Mouse (Mus musculus): Measurements from ENCODE around the gene Rassf10. TPM values are rescaled to one million over a fixed set of nuclear protein-coding genes. Genes with fewer than 3 reads are reported as not detected.
A peak's percentile ranks its signal among the peaks of the same experiment; 100 is the strongest.

Gene Rassf10
- polyA plus RNA-seq (2016; fragmentation: Nextera tagmentation; extraction: Ambion mirVana), result 3.5 and 3.7 TPM in 2 replicates

DNA sequence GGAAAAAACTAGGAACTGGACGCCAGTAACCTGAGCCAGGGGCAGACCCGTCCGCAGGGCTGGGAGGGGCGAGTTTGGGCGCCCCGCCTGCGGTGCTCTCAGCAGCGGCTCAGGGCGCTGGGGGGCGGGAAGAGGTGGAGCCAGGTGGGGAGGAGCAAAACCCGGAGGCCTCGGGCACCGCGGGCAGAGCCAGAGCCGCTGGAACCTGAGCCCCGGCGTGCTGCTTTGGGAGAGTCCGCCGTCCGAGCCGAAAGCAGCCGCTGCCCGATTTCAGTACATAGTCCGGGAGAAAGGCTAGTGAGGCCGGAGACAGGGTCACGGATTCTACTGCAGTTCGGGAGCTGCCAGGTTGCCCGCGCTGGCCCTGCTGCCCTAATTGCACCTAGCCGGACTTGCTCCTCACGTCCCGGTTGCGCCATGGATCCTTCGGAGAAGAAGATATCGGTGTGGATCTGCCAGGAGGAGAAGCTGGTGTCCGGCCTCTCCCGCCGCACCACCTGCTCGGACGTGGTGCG is at the start of gene Rassf10:
TSS of gene Rassf10 (plus strand) at position 186 of the 515 bp plus-strand sequence.
- Histone ChIP-seq H3K27me3 (peaks cover 37% of the 10 kb centered on the region), H3K27ac (no peak within 1 kb of the TSS)
- peak; percentile 82; the same call in 1 of the 2 replicates for ATAC-seq (ENCODE audit: insufficient number of reproducible peaks, insufficient read depth, low FRiP score, low TSS enrichment)

DNA sequence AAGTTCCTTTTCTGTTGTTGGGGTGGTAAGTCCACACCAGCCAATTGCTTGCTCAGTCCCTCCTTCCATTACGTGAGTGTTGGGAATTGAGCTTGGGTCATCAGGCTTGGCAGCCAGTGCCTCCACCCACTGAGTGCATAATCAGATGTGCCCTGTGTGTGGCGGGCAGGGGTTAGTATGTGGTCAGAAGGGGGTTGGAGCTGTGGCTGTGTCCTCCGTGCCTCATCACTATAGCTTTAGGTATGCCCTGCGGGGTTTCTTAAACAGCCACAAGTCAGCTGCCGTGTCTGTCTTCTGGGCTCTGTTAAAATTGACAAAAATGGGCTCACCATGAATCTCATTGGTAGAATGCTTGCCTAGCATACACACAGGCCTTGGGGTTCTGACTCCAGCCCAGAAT is 46.9 kb upstream of the Rassf10 start:
- Histone ChIP-seq H3K4me2 (replicated peaks) (no peak overlapping the region), H3K9me3 (no peaks in the 10 kb centered on the region), H3K27ac (no peak overlapping the region), H3K4me3 (no peak overlapping the region), H3K27me3 (no peaks in the 10 kb centered on the region), H3K36me3 (peaks cover 13% of the 10 kb centered on the region; the same call in 1 of the 2 replicates), H3K9ac (no peak overlapping the region), H3K4me1 (no peaks in the 10 kb centered on the region)
- no peak for ATAC-seq (ENCODE audit: insufficient number of reproducible peaks, insufficient read depth, low FRiP score, low TSS enrichment)
- WGBS, result 74% methylated on average over 5 of the region's 5 CpGs

More for the DNA sequence above, at the start of gene Rassf10:
- Histone ChIP-seq H3K4me1 (peaks cover 24% of the 10 kb centered on the region), H3K9ac (peak within 1 kb of the TSS; percentile 49), H3K9me3 (no peaks in the 10 kb centered on the region), H3K36me3 (no peaks in the 10 kb centered on the region), H3K4me3 (peak within 1 kb of the TSS; percentile 46), H3K4me2 (replicated peaks) (peak within 1 kb of the TSS; percentile 81)
- under 1% methylated on average over 38 of the region's 41 CpGs for WGBS

- no peak overlapping the region for H3K4me2 ChIP-seq (replicated peaks)
- no peaks in the 10 kb centered on the region for H3K4me1 ChIP-seq
- H3K27me3 ChIP-seq, result no peaks in the 10 kb centered on the region
- no peak overlapping the region for H3K27ac ChIP-seq
- WGBS, result 64% methylated on average over 2 of the region's 2 CpGs
- no peaks in the 10 kb centered on the region for H3K9me3 ChIP-seq
- H3K36me3 ChIP-seq, result peaks cover 10% of the 10 kb centered on the region; the same call in 1 of the 2 replicates
- no peak overlapping the region for H3K9ac ChIP-seq
- ATAC-seq (ENCODE audit: insufficient number of reproducible peaks, insufficient read depth, low FRiP score, low TSS enrichment), result no peak
- H3K4me3 ChIP-seq, result no peak overlapping the region
Measured at GRCm38 (mm10) chr7:112907468-112907867, 46.3 kb upstream of the Rassf10 start.

DNA sequence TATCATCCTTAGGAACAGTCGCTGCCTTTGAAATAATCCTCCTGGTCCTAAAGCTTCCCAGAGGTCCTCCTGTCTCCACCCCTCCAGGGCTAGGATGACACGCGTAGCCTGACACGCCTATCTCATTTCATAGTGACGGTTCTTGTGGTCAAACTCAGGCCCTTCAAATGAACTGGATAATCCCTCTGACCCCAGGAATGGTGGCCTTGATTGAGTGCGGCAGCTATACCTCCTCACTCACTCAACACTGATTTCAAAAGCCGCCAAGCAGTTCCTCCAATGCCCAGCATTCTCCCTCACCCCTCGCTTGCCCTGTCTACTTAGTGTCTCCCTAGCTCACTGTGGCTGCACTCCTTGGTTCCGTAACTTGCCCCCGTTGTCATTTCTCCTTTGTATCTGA is 44.6 kb upstream of the Rassf10 start:
- WGBS, result 82% methylated on average over 10 of the region's 10 CpGs
- H3K9me3 ChIP-seq, result no peaks in the 10 kb centered on the region
- no peak overlapping the region for H3K4me3 ChIP-seq
- no peaks in the 10 kb centered on the region for H3K36me3 ChIP-seq
- no peak for ATAC-seq (ENCODE audit: insufficient number of reproducible peaks, insufficient read depth, low FRiP score, low TSS enrichment)
- no peaks in the 10 kb centered on the region for H3K27me3 ChIP-seq
- H3K4me1 ChIP-seq, result no peaks in the 10 kb centered on the region
- no peak overlapping the region for H3K4me2 ChIP-seq (replicated peaks)
- no peak overlapping the region for H3K27ac ChIP-seq
- H3K9ac ChIP-seq, result no peak overlapping the region

DNA sequence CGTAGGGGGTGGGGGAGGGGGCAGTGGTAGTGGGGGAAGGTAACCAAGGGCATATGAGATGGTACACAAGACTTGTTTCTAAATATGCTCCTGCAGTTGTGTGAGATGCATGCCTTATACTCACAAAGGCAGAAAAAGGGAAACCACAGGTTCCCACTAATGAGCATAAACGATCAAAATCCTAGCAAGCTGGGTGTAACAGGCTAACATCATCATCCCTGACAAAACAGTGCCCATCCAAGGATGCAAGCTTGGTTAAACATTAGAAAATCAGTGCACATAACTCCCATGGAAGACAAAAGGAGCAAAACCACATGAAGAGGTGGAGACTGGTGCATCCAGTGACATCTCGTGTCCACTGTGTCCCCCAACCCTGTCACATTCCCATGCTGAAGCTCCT is 40.8 kb upstream of the Rassf10 start:
- Histone ChIP-seq H3K9me3 (no peaks in the 10 kb centered on the region), H3K4me1 (peaks cover 11% of the 10 kb centered on the region; the same call in 1 of the 2 replicates), H3K9ac (no peak overlapping the region), H3K27me3 (0 out of 2 replicates have a peak, but pooled peaks cover 4% of the 10 kb centered on the region), H3K4me3 (no peak overlapping the region), H3K27ac (no peak overlapping the region), H3K36me3 (no peaks in the 10 kb centered on the region), H3K4me2 (replicated peaks) (no peak overlapping the region)
- no peak for ATAC-seq (ENCODE audit: insufficient number of reproducible peaks, insufficient read depth, low FRiP score, low TSS enrichment)
- WGBS, result 86% methylated on average over 3 of the region's 3 CpGs

DNA sequence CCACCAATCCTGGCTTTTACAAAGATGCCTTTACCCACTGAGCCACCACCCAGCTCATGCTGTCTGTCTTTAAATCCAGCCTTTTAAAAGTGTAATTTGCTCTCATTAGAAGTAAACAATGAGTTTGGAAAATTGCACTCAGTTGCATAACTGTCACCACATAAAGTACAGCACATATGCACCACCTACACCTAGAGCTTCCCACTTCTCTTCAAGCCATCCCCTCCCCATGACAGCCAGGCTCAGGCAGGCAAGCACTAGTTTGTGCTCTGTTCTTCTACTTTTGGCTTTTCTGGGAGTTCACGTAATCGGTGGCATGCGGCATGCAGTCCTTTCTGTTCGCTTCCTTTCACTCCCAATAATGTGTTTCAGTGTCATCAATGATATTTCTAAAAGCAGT is 38.2 kb upstream of the Rassf10 start:
- WGBS, result 90% methylated on average over 4 of the region's 4 CpGs
- Histone ChIP-seq H3K9ac (no peak overlapping the region), H3K36me3 (no peaks in the 10 kb centered on the region), H3K9me3 (no peaks in the 10 kb centered on the region), H3K4me2 (replicated peaks) (no peak overlapping the region), H3K4me1 (peaks cover 17% of the 10 kb centered on the region), H3K27ac (no peak overlapping the region), H3K4me3 (no peak overlapping the region), H3K27me3 (0 out of 2 replicates have a peak, but pooled peaks cover 4% of the 10 kb centered on the region)
- ATAC-seq (ENCODE audit: insufficient number of reproducible peaks, insufficient read depth, low FRiP score, low TSS enrichment), result no peak

- Histone ChIP-seq H3K36me3 (no peaks in the 10 kb centered on the region), H3K4me3 (no peak overlapping the region), H3K4me2 (replicated peaks) (0 out of 2 replicates have a peak overlapping the region, but pooled peaks have one; percentile 17), H3K9ac (no peak overlapping the region), H3K9me3 (no peaks in the 10 kb centered on the region), H3K4me1 (peaks cover 17% of the 10 kb centered on the region), H3K27me3 (0 out of 2 replicates have a peak, but pooled peaks cover 4% of the 10 kb centered on the region), H3K27ac (no peak overlapping the region)
- ATAC-seq (ENCODE audit: insufficient number of reproducible peaks, insufficient read depth, low FRiP score, low TSS enrichment), result no peak
- 53% methylated on average over 10 of the region's 10 CpGs for WGBS
Measured at GRCm38 (mm10) chr7:112917613-112918278, 36.0 kb upstream of the Rassf10 start.

DNA sequence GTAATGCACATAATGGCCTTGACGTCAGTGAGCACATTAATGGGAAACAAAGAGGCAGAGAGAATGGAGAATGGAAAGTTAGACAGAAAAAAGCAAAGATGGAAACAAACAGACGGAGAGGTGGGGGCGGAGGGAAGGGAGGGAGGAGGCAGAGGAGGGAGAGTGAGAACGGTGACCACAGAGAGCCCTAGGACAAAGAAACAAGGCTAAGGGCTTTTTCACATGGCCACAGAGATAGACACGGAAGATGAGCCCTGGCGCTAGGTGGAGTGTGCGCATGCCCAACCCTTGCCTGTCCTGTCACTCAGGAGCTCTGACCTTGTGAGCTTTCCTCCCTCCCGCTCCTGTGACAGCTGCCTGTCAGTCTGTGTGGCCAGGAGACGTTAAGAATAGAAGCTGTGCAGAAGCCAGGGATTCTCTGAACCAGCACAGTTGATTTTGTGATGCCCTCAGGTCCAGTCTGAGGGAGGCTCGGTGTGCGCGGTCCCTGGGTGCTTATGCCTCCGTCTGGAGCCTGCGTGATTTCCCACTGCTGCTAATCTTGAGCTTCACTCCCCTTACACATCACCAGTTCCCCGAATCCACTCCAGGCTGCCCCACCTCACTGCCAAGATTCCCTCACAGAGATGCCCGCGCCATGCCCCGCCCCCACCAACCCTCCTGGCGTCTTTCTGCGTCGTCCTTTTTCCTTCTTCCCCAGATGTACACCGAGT is 35.3 kb upstream of the Rassf10 start:
- Histone ChIP-seq H3K36me3 (no peaks in the 10 kb centered on the region), H3K27ac (no peak overlapping the region), H3K4me1 (peaks cover 21% of the 10 kb centered on the region), H3K4me3 (no peak overlapping the region), H3K4me2 (replicated peaks) (peak overlapping the region; percentile 17; the same call in 1 of the 2 replicates), H3K27me3 (0 out of 2 replicates have a peak, but pooled peaks cover 4% of the 10 kb centered on the region), H3K9me3 (no peaks in the 10 kb centered on the region), H3K9ac (no peak overlapping the region)
- WGBS, result 55% methylated on average over 22 of the region's 22 CpGs
- no peak for ATAC-seq (ENCODE audit: insufficient number of reproducible peaks, insufficient read depth, low FRiP score, low TSS enrichment)

GRCm38 (mm10) chr7:112919845-112920244 is 33.9 kb upstream of the Rassf10 start:
- Histone ChIP-seq H3K4me3 (no peak overlapping the region), H3K27ac (no peak overlapping the region), H3K36me3 (no peaks in the 10 kb centered on the region), H3K4me1 (peaks cover 28% of the 10 kb centered on the region), H3K4me2 (replicated peaks) (no peak overlapping the region), H3K27me3 (0 out of 2 replicates have a peak, but pooled peaks cover 4% of the 10 kb centered on the region), H3K9me3 (no peaks in the 10 kb centered on the region), H3K9ac (no peak overlapping the region)
- ATAC-seq (ENCODE audit: insufficient number of reproducible peaks, insufficient read depth, low FRiP score, low TSS enrichment), result no peak
- WGBS, result under 1% methylated on average over 4 of the region's 4 CpGs

GRCm38 (mm10) chr7:112922801-112923200 is 31.0 kb upstream of the Rassf10 start:
- Histone ChIP-seq H3K4me1 (peaks cover 20% of the 10 kb centered on the region), H3K36me3 (no peaks in the 10 kb centered on the region), H3K4me3 (no peak overlapping the region), H3K27me3 (no peaks in the 10 kb centered on the region), H3K9ac (no peak overlapping the region), H3K4me2 (replicated peaks) (no peak overlapping the region), H3K9me3 (no peaks in the 10 kb centered on the region), H3K27ac (no peak overlapping the region)
- 52% methylated on average over 4 of the region's 4 CpGs for WGBS
- no peak for ATAC-seq (ENCODE audit: insufficient number of reproducible peaks, insufficient read depth, low FRiP score, low TSS enrichment)

GRCm38 (mm10) chr7:112923712-112924111 is 30.1 kb upstream of the Rassf10 start:
- no peak for ATAC-seq (ENCODE audit: insufficient number of reproducible peaks, insufficient read depth, low FRiP score, low TSS enrichment)
- whole genome bisulfite sequencing, result 34% methylated on average over 3 of the region's 3 CpGs
- H3K4me1 ChIP-seq, result peaks cover 12% of the 10 kb centered on the region; the same call in 1 of the 2 replicates
- no peaks in the 10 kb centered on the region for H3K36me3 ChIP-seq
- no peak overlapping the region for H3K9ac ChIP-seq
- H3K4me2 ChIP-seq (replicated peaks), result no peak overlapping the region
- H3K9me3 ChIP-seq, result no peaks in the 10 kb centered on the region
- H3K27ac ChIP-seq, result no peak overlapping the region
- no peaks in the 10 kb centered on the region for H3K27me3 ChIP-seq
- no peak overlapping the region for H3K4me3 ChIP-seq

Data from embryonic facial prominence, embryonic 12.5 days (tissue).